Mouse (Mus musculus) CH12.LX (cell line): Measurements from ENCODE around the gene Gstm5. TPM values are rescaled to one million over a fixed set of nuclear protein-coding genes. Genes with fewer than 3 reads are reported as not detected.

Source experiments
- DNase-seq: peaks from one replicate; pipeline ENCODE4 v3.0.0-alpha.2; 2013; ENCODE audit errors: extremely low read depth
- H3K27ac ChIP-seq: 2 replicates; pipeline ENCODE4 v1.5.1; 2012; ENCODE audit warnings: low read depth, mild to moderate bottlenecking, control low read depth, moderate library complexity; ENCODE audit not compliant: insufficient read depth
- H3K27me3 ChIP-seq: replicated peaks from 2 replicates; pipeline ENCODE3; 2012; ENCODE audit warnings: inconsistent platforms
- H3K36me3 ChIP-seq, 2 experiments: replicated peaks in 1 of 2; 2 replicates each; pipeline versions ENCODE3 to v1.6.1; 2012; ENCODE audit warnings: inconsistent platforms in 1 of 2, low read length in 1 of 2, mild to moderate bottlenecking in 1 of 2, mixed read lengths in 1 of 2, moderate library complexity in 1 of 2; ENCODE audit not compliant: control insufficient read depth in 1 of 2, insufficient read depth in 1 of 2
- H3K4me1 ChIP-seq, 2 experiments: 2 replicates each; pipeline ENCODE4 v1.6.1; 2012; ENCODE audit warnings: inconsistent platforms in 1 of 2, moderate library complexity in 1 of 2; ENCODE audit not compliant: insufficient read depth in 2 of 2, control insufficient read depth in 1 of 2
- H3K4me2 ChIP-seq: 2 replicates; pipeline ENCODE4 v1.6.1; 2012; ENCODE audit warnings: low read depth, mild to moderate bottlenecking, control low read depth; ENCODE audit not compliant: poor library complexity, insufficient read depth, severe bottlenecking
- H3K4me3 ChIP-seq, 3 experiments: fragments of 150-350 bp in 1 of 3; sonication (generic) in 1 of 3; replicated peaks in 1 of 3; 2 replicates each; pipeline versions ENCODE3 to v1.5.1; 2011 to 2012; ENCODE audit warnings: low read depth in 2 of 3, low read length in 2 of 3, mild to moderate bottlenecking in 2 of 3, moderate library complexity in 2 of 3, control low read depth in 1 of 3, improper control_type of control experiment in 1 of 3, inconsistent platforms in 1 of 3, mixed read lengths in 1 of 3; ENCODE audit not compliant: poor library complexity in 1 of 3
- H3K79me2 ChIP-seq: replicated peaks from 2 replicates; pipeline ENCODE4 v1.6.1; 2012; ENCODE audit warnings: mild to moderate bottlenecking, moderate library complexity; ENCODE audit not compliant: control insufficient read depth, poor library complexity, insufficient read depth, severe bottlenecking; ENCODE audit errors: extremely low read depth
- H3K9ac ChIP-seq: 2 replicates; pipeline ENCODE4 v1.6.1; 2012; ENCODE audit warnings: low read depth, mild to moderate bottlenecking, control low read depth, moderate library complexity; ENCODE audit not compliant: insufficient read depth
- H3K9me3 ChIP-seq: replicated peaks from 2 replicates; pipeline ENCODE3; 2012; ENCODE audit warnings: low read length, inconsistent platforms, mixed read lengths
- CHD2 ChIP-seq: IDR thresholded peaks from 2 replicates; pipeline ENCODE4 v1.6.1; 2011; ENCODE audit warnings: low read length, improper control_type of control experiment
- CTCF ChIP-seq, 2 experiments: IDR thresholded peaks in 1 of 2; conservative IDR thresholded peaks in 1 of 2; 2 replicates each; pipeline ENCODE4 v1.5.1; 2011 to 2012; ENCODE audit warnings: low read depth in 2 of 2, low read length in 2 of 2, improper control_type of control experiment in 1 of 2, inconsistent platforms in 1 of 2, mild to moderate bottlenecking in 1 of 2, moderate library complexity in 1 of 2
- HCFC1 ChIP-seq: IDR thresholded peaks from 2 replicates; pipeline ENCODE4 v1.6.1; 2012; ENCODE audit warnings: low read depth, mild to moderate bottlenecking, inconsistent platforms, low read length, improper control_type of control experiment
- MAFK ChIP-seq: IDR thresholded peaks from 2 replicates; pipeline ENCODE4 v1.6.1; 2011; ENCODE audit warnings: low read length, improper control_type of control experiment; ENCODE audit not compliant: insufficient replicate concordance
- MAX ChIP-seq: IDR thresholded peaks from 2 replicates; pipeline ENCODE4 v1.6.1; 2011; ENCODE audit warnings: low read length, improper control_type of control experiment
- MAZ ChIP-seq: IDR thresholded peaks from 2 replicates; pipeline ENCODE4 v1.6.1; 2012; ENCODE audit warnings: low read depth, mild to moderate bottlenecking, inconsistent platforms, low read length, improper control_type of control experiment, moderate library complexity
- MXI1 ChIP-seq: IDR thresholded peaks from 2 replicates; pipeline ENCODE4 v1.6.1; 2011; ENCODE audit warnings: mild to moderate bottlenecking, low read depth, low read length, improper control_type of control experiment
- MYC ChIP-seq: IDR thresholded peaks from 2 replicates; pipeline ENCODE4 v1.6.1; 2011; ENCODE audit warnings: low read depth, mild to moderate bottlenecking, improper control_type of control experiment, low read length
- PAX5 ChIP-seq: IDR thresholded peaks from 2 replicates; pipeline ENCODE4 v1.6.1; 2012; ENCODE audit warnings: low read length, inconsistent platforms, mixed read lengths
- SIN3A ChIP-seq: IDR thresholded peaks from 2 replicates; pipeline ENCODE4 v1.6.1; 2012; ENCODE audit warnings: low read length, improper control_type of control experiment, inconsistent platforms
- TCF12 ChIP-seq: IDR thresholded peaks from 2 replicates; pipeline ENCODE4 v1.6.1; 2014; ENCODE audit warnings: low read depth, mild to moderate bottlenecking, inconsistent platforms, low read length, improper control_type of control experiment
- UBTF ChIP-seq: IDR thresholded peaks from 2 replicates; pipeline ENCODE4 v1.6.1; 2012; ENCODE audit warnings: low read depth, mild to moderate bottlenecking, inconsistent platforms, low read length, improper control_type of control experiment, moderate library complexity
- USF1 ChIP-seq: IDR thresholded peaks from 2 replicates; pipeline ENCODE4 v1.6.1; 2014; ENCODE audit warnings: low read depth, mild to moderate bottlenecking, inconsistent platforms, low read length, improper control_type of control experiment
- USF2 ChIP-seq: conservative IDR thresholded peaks from 2 replicates; pipeline ENCODE4 v1.6.1; 2011; ENCODE audit warnings: low read depth, low read length, improper control_type of control experiment
- ZC3H11A ChIP-seq: IDR thresholded peaks from 2 replicates; pipeline ENCODE4 v1.6.1; 2012; ENCODE audit warnings: low read depth, mild to moderate bottlenecking, inconsistent platforms, low read length, improper control_type of control experiment
- dilution Hi-C: fragments of 300-500 bp; cut with MboI; formaldehyde crosslinking; loops from 2 replicates; pipeline ENCODE4 v1.14.3; 2020; ENCODE audit warnings: low sequenced_read_pairs; ENCODE audit not compliant: extremely low pct_unique_long_range_greater_than_20kb, extremely low pct_ligation_motif_present
- in situ Hi-C: fragments of 300-500 bp; cut with MboI; formaldehyde crosslinking; loops from 3 replicates; pipeline ENCODE4 v1.14.3; 2019; ENCODE audit warnings: low sequenced_read_pairs, low pct_ligation_motif_present, low pct_unique_long_range_greater_than_20kb, mixed read lengths
- polyA plus RNA-seq: library from polyadenylated mRNA; unstranded; fragments of >175 nt; gene quantifications from 2 replicates; pipeline ENCODE4 v1.2.1, GENCODE M21; 2012; ENCODE audit warnings: low read depth; ENCODE audit not compliant: insufficient read length
- total RNA-seq, 2 experiments: library from RNA; depleted of rRNA; stranded (reverse); fragments of 300-350 nt in 1 of 2; fragments of >200 nt in 1 of 2; gene quantifications; 2 replicates each; pipeline ENCODE4 v1.2.3; 2012 to 2014

Gene Gstm5
- total and polyA plus RNA-seq, 3 experiments = 2.2 to 4.9 (median 4.2) TPM

- Histone ChIP-seq H3K4me2 (no peak overlapping the region), H3K9me3 (no peaks in the 10 kb centered on the region), H3K79me2 (no peaks in the 10 kb centered on the region), H3K4me3 (no peak overlapping the region), H3K36me3 (no peaks in the 10 kb centered on the region), H3K4me1 (no peaks in the 10 kb centered on the region), H3K27ac (no peak overlapping the region), H3K27me3 (peaks cover 3% of the 10 kb centered on the region), H3K9ac (no peak overlapping the region)
- dilution Hi-C loops = no loop called here
- in situ Hi-C loops = no loop called here
- no peak for DNase-seq
- TF ChIP-seq MYC = no peak
- TF ChIP-seq MAFK = peak; percentile 73; the same call in 1 of the 2 replicates
Observed at GRCm38 (mm10) chr3:107925335-107925734, 29.7 kb downstream of the Gstm5 start.

GRCm38 (mm10) chr3:107927841-107928240 is 32.2 kb downstream of the Gstm5 start:
- no peaks in the 10 kb centered on the region for H3K79me2 ChIP-seq
- H3K4me1 ChIP-seq = no peaks in the 10 kb centered on the region
- no peaks in the 10 kb centered on the region for H3K27me3 ChIP-seq
- no peak overlapping the region for H3K27ac ChIP-seq
- no peak overlapping the region for H3K4me3 ChIP-seq
- no peaks in the 10 kb centered on the region for H3K36me3 ChIP-seq
- dilution Hi-C loops = no loop called here
- no peak for DNase-seq
- H3K9me3 ChIP-seq = no peaks in the 10 kb centered on the region
- H3K4me2 ChIP-seq = no peak overlapping the region
- TF ChIP-seq MAX (no peak), TCF12 (no peak), MYC (no peak), PAX5 (no peak), SIN3A (no peak), MXI1 (no peak), USF2 (no peak), USF1 (no peak)
- in situ Hi-C loops = no loop called here
- no peak overlapping the region for H3K9ac ChIP-seq

GRCm38 (mm10) chr3:107928691-107929090 is 33.1 kb downstream of the Gstm5 start:
- Histone ChIP-seq H3K4me1 (no peaks in the 10 kb centered on the region), H3K4me2 (no peak overlapping the region), H3K79me2 (no peaks in the 10 kb centered on the region), H3K36me3 (no peaks in the 10 kb centered on the region), H3K27ac (no peak overlapping the region), H3K9ac (no peak overlapping the region), H3K27me3 (no peaks in the 10 kb centered on the region), H3K9me3 (no peaks in the 10 kb centered on the region), H3K4me3 (no peak overlapping the region)
- in situ Hi-C loops (no loop called here), dilution Hi-C loops (no loop called here)
- no peak for DNase-seq
- no peak for TF ChIP-seq UBTF
- TF ChIP-seq MAZ = no peak
- TF ChIP-seq ZC3H11A = no peak
- no peak for TF ChIP-seq HCFC1
- no peak for TF ChIP-seq CTCF (conservative IDR thresholded peaks at IDR 0.05 in 1 of 2, IDR thresholded peaks at IDR 0.05 in 1 of 2; ENCODE audit: low read depth in 2 of 2, low read length in 2 of 2)
- no peak for TF ChIP-seq CHD2
